Mouse (Mus musculus) heart, embryonic 11.5 days (tissue): ENCODE measurements at regions not wholly inside any gene's neighbourhood (a gene's known extent, or its start where the extent isn't known, plus 50 kb on each side); places are given as distances from the start of the nearest gene placed in this dataset.

Experiments
- ATAC-seq: fragments of 200-750 bp; cut with Nextera tagmentation; replicated peaks from 2 replicates; pipeline ENCODE4 v1.8.0; 2017; ENCODE audit warnings: moderate library complexity; ENCODE audit not compliant: insufficient number of reproducible peaks, low FRiP score, low TSS enrichment
- H3K27ac ChIP-seq: fragments of 300-500 bp; sonication (generic); 2 replicates; pipeline ENCODE4 v1.5.1; 2014; ENCODE audit warnings: mild to moderate bottlenecking, low read depth, low read length
- H3K27me3 ChIP-seq: fragments of 300-500 bp; sonication (generic); 2 replicates; pipeline ENCODE4 v1.6.1; 2014; ENCODE audit warnings: mild to moderate bottlenecking, low read length, mixed read lengths; ENCODE audit not compliant: control insufficient read depth, insufficient read depth
- H3K36me3 ChIP-seq: fragments of 300-500 bp; sonication (generic); 2 replicates; pipeline ENCODE4 v1.6.1; 2014; ENCODE audit warnings: mild to moderate bottlenecking, low read length, moderate library complexity, mixed read lengths; ENCODE audit not compliant: control insufficient read depth, insufficient read depth
- H3K4me1 ChIP-seq: fragments of 300-500 bp; sonication (generic); 2 replicates; pipeline ENCODE4 v1.6.1; 2014; ENCODE audit warnings: low read length; ENCODE audit not compliant: control insufficient read depth, insufficient read depth
- H3K4me2 ChIP-seq: fragments of 300-500 bp; sonication (generic); 2 replicates; pipeline ENCODE4 v1.6.1; 2014; ENCODE audit warnings: mild to moderate bottlenecking, moderate library complexity
- H3K4me3 ChIP-seq: fragments of 300-500 bp; sonication (generic); 2 replicates; pipeline ENCODE4 v1.5.1; 2014; ENCODE audit warnings: low read depth, low read length
- H3K9ac ChIP-seq: fragments of 300-500 bp; sonication (generic); 2 replicates; pipeline ENCODE4 v1.6.1; 2014; ENCODE audit warnings: mild to moderate bottlenecking, low read depth, low read length, moderate library complexity
- H3K9me3 ChIP-seq: fragments of 300-500 bp; sonication (generic); replicated peaks from 2 replicates; pipeline ENCODE4 v1.6.1; 2016; ENCODE audit warnings: low read length; ENCODE audit not compliant: control insufficient read depth
- WGBS: fragments of 180-500 bp; shearing (Covaris S2); extraction: QIAGEN DNeasy Blood & Tissue Kit; methylation state at CpG from one replicate; pipeline ENCODE4 v1.1.7; 2014; ENCODE audit not compliant: insufficient replicate concordance; 5-methylcytosine and 5-hydroxymethylcytosine counted together

DNA sequence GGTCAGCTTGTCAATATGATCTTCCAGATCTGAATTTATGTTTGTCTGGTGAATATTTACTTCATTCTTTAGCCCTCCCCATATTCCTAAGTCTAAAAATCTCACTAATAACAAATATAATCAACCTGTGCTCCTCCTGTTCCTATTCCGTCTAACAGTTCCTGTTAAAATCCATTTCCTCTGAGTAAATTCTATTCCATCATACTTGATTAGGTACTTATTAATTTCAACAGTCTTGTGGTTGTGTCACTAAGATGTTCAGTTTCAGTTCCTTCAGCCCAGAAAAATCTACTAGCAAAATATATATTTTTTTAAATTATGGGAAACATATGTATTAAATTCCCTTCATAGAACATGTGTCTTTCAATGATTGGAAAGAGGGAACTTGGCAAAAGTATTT lies 52.2 kb upstream of the Rap2b start:
- Histone ChIP-seq H3K27me3 (no peaks in the 10 kb centered on the region), H3K36me3 (no peaks in the 10 kb centered on the region), H3K4me1 (no peaks in the 10 kb centered on the region), H3K4me2 (no peak overlapping the region), H3K9me3 (no peaks in the 10 kb centered on the region), H3K27ac (no peak overlapping the region), H3K4me3 (no peak overlapping the region), H3K9ac (no peak overlapping the region)
- ATAC-seq = no peak
- 82% methylated on average over 1 of the region's 1 CpGs for WGBS
